Mouse (Mus musculus): ENCODE measurements around the gene Gm21083. TPM values are rescaled to one million over a fixed set of nuclear protein-coding genes. Genes with fewer than 3 reads are reported as not detected.
"Not testable (repeated sequence)": the region's sequence is repeated elsewhere in the genome, so short reads cannot be mapped to it uniquely, and the experiment has no call there.

The Gm21083 gene
- polyA plus RNA-seq, 1 experiment from 2014 or later, result not detected

GRCm38 (mm10) chr5:15630068-15630467 lies 52.9 kb downstream of the Gm21083 start:
- not testable (repeated sequence) for H3K27me3 ChIP-seq (replicated peaks); H3K27ac ChIP-seq (replicated peaks); H3K9me3 ChIP-seq; H3K36me3 ChIP-seq; H3K4me2 ChIP-seq; H3K9ac ChIP-seq; H3K4me3 ChIP-seq; H3K4me1 ChIP-seq; ATAC-seq (ENCODE audit: extremely low read depth, insufficient number of reproducible peaks, low FRiP score, low TSS enrichment)
- WGBS, result 25% methylated on average over 5 of the region's 5 CpGs

Other genes with a start within 250 kb of the Gm21083 start
- 0.17 and 0.36 TPM in 2 replicates for gene Gm21149, start 100.8 kb upstream of the Gm21083 start, polyA plus RNA-seq (2015; fragmentation: Nextera tagmentation; extraction: Ambion mirVana)
- 0.20 TPM in 1 of 2 replicates, not detected in the other for gene Gm21190, start 48.1 kb upstream of the Gm21083 start, polyA plus RNA-seq (2015; fragmentation: Nextera tagmentation; extraction: Ambion mirVana)
- gene Speer4d, start 41.7 kb downstream of the Gm21083 start, polyA plus RNA-seq (2015; fragmentation: Nextera tagmentation; extraction: Ambion mirVana), result 0.28 TPM in 1 of 2 replicates, not detected in the other
- gene 4930572O03Rik, start 79.7 kb downstream of the Gm21083 start, polyA plus RNA-seq (2015; fragmentation: Nextera tagmentation; extraction: Ambion mirVana), result not detected in 2 replicates
- not detected in 2 replicates for gene Speer4c, start 136.9 kb downstream of the Gm21083 start, polyA plus RNA-seq (2015; fragmentation: Nextera tagmentation; extraction: Ambion mirVana)